In the genomic region with DNA sequence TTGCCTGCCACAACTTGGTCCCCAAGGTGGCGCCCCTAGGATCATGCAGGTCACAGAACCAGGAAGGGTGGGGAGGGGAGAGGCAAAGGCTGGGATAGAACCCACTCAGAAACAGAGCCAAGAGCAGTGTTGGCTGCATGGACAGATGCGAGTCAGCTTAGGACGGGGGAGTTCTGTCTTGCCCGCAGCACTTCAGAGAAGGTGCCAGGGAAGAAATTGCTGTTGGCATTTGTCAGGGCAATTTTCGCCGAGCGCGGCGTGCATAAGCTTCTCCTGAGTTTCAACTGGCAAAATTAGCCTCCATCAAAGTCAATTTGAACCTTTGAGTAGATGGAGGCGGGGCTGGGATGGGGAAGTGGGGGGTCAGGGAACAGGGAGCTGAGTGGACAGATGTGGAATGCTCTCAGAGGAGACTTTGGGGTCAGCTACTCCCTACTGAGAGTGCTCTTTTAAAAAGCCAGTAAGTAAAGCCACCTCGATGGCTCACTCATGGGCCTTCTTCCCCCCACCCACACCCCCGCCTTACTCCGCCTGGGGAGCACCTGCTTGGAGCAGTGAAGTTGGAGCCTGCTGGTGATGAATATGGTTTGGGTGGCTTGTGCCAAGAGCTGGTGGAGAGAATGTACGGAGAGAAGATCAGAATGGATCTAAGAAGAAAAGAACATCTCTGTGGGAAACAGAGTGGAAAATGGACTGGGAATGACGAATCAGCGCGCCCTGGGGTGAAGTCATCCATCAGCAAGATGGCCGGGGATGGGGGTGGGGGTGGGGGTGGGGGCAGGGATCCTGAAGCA, we compare ENCODE assay signal across 24 mouse cellular contexts. TPM values are rescaled to one million over a fixed set of nuclear protein-coding genes. Genes with fewer than 3 reads are reported as not detected.
"Had no signal": no experiment of that assay in that cellular context is flagged by ENCODE, and none has a peak within 500 bp of the region (broad histone marks: within the 10 kb centered on the region; RNA-seq: fewer than 3 reads in every experiment).

No protein-coding gene starts in this region.

- H3K27ac ChIP-seq: layer of hippocampus, adult 2 months; limb, embryonic 12.5 days; limb, embryonic 15.5 days; liver, embryonic 14.5 days; lung, embryonic 15.5 days; midbrain, embryonic 10.5 days; midbrain, embryonic 13.5 days; neural tube, embryonic 13.5 days had no signal

- DNase-seq: kidney, adult 18-20 months; kidney, adult 9 months; kidney, postnatal 14 days; layer of hippocampus, adult 9-11 months; left cerebral cortex, postnatal 4 days; liver, postnatal 0 days; lung, postnatal 10 days; lung, postnatal 36 days; thymus, adult 2 months; thymus, postnatal 14 days; thymus, postnatal 4 days had no signal

- ATAC-seq: liver, postnatal 0 days; midbrain, embryonic 13.5 days; midbrain, embryonic 16.5 days had no signal

- H3K4me3 ChIP-seq: layer of hippocampus, adult 2 months; limb, embryonic 12.5 days; limb, embryonic 15.5 days; lung, embryonic 15.5 days; megakaryocyte, embryonic 14.5 days; midbrain, embryonic 10.5 days; midbrain, embryonic 13.5 days; myocyte; neural tube, embryonic 13.5 days had no signal

RNA-seq across cellular contexts. Expression of a gene that starts 12.0 kb away (rescaled TPM):
- total RNA-seq: monocyte, adult 5-6 weeks; neutrophil, adult 5-6 weeks had no signal
